Mouse (Mus musculus): ENCODE measurements at regions not wholly inside any gene's neighbourhood (a gene's known extent, or its start where the extent isn't known, plus 50 kb on each side); places are given as distances from the start of the nearest gene placed in this dataset.
"Not testable (repeated sequence)": the region's sequence is repeated elsewhere in the genome, so short reads cannot be mapped to it uniquely, and the experiment has no call there.

- in situ Hi-C loops (cut with MboI, MseI) = no loop called here
Measured at GRCm38 (mm10) chr16:73182776-73183175, 874.7 kb downstream of the Robo1 start.

GRCm38 (mm10) chr16:73182258-73182657, 874.2 kb downstream of the Robo1 start:
- in situ Hi-C loops (cut with MboI, MseI) = no loop called here

- in situ Hi-C loops (cut with MboI, MseI) = no loop called here
Measured at GRCm38 (mm10) chr16:73155447-73155846, 847.3 kb downstream of the Robo1 start.

- in situ Hi-C loops (cut with MboI, MseI) = not testable (repeated sequence)
Measured at GRCm38 (mm10) chr16:73127927-73128326, 819.8 kb downstream of the Robo1 start.

GRCm38 (mm10) chr16:73120568-73120967, 812.5 kb downstream of the Robo1 start:
- in situ Hi-C loops (cut with MboI, MseI) = no loop called here

- in situ Hi-C loops (cut with MboI, MseI) = no loop called here
Measured at GRCm38 (mm10) chr16:73117338-73117737, 809.2 kb downstream of the Robo1 start.

GRCm38 (mm10) chr16:73108021-73108452, 799.9 kb downstream of the Robo1 start:
- in situ Hi-C loops (cut with MboI, MseI) = no loop called here

GRCm38 (mm10) chr16:73107608-73108007, 799.5 kb downstream of the Robo1 start:
- in situ Hi-C loops (cut with MboI, MseI) = no loop called here

- in situ Hi-C loops (cut with MboI, MseI) = no loop called here
Measured at GRCm38 (mm10) chr16:73105496-73105895, 797.4 kb downstream of the Robo1 start.

- in situ Hi-C loops (cut with MboI, MseI) = no loop called here
Measured at GRCm38 (mm10) chr16:73100273-73100672, 792.2 kb downstream of the Robo1 start.

- in situ Hi-C loops (cut with MboI, MseI) = no loop called here
Measured at GRCm38 (mm10) chr16:73098760-73099159, 790.7 kb downstream of the Robo1 start.

GRCm38 (mm10) chr16:73097176-73097575, 789.1 kb downstream of the Robo1 start:
- in situ Hi-C loops (cut with MboI, MseI) = no loop called here

GRCm38 (mm10) chr16:73096091-73097083, 788.3 kb downstream of the Robo1 start:
- in situ Hi-C loops (cut with MboI, MseI) = no loop called here
